Mouse (Mus musculus): ENCODE results near the gene Abhd16b. TPM values are rescaled to one million over a fixed set of nuclear protein-coding genes. Genes with fewer than 3 reads are reported as not detected.

Gene Abhd16b
- not detected for polyA plus RNA-seq (2017; shearing (Covaris generic))

GRCm38 (mm10) chr2:181493156-181493927 is at the start of gene Abhd16b:
Gene Abhd16b (plus strand): TSS chr2:181493206.

DNA sequence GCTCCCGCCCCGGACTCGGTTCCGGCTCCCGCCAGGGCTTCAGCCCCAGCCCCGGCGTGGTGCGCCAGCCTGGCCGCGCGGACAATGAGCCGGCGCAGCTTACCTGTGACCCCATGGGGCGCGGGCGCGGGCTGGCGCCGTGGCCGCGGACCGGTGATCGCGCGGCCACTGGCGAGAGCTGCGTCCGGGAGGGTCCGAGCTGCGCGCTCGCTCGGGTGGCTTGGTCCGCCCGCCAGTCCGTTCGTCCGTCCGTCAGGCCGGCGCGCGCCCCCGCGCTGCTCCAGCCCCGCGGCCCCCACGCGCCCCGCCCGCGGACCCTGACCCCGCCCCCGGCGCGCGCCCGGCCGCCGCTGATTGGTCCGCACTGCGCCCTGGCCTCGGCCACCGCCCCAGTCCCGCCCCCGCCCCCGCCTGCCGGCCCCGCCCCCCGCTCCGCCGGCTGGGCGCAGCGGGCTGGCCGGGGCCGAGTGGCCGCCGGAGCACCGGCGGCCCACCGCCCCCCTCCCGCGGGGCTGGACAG is 33.8 kb upstream of the Abhd16b start, which contains the start of gene Zbtb46:
TSS of gene Zbtb46 (minus strand) at position 274 of the 520 bp plus-strand sequence.

GRCm38 (mm10) chr2:181496831-181497547 is 4.0 kb downstream of the Abhd16b start, which contains the start of gene Tpd52l2:
Gene Tpd52l2 (plus strand): TSS chr2:181497142.

DNA sequence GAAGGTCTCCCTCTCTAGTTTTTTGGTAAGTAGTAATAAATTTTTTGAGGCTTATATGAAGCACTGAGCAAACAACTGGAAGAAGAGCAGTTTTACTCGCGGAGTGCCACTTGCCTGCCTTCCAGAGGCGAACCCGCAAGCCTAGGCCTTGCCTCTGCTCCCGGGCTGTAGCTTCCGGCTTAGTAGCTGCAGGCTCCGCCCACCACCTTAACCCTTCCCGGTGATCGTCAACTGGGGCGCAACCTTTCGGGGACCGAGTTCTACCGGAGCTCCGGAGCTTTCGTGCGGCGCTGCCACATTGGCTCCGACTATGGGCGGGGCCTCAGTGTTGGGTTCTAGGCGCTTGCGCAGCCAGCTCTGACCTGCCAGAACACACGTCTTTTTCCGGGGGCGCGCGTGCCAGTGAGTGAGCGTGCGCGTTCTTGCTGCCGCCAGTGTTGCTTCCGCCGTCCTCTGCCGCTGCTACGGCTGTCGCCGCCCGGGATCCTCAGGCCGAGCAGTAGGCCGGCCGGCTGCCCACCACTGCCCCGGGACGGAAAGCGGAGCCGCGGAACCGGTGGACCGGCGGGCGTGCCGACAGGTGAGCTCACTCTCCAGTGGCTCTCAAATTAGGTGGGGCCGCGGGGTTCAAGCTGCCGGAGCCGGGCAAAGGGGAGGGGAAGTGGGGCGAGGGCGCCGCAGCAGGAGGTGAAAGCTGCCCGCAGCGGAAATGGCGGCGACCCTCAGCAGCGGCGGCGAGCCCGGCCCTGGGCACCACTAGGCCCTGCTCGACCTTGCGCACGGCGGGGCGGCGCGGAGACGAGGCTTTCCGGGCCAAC is 27.3 kb downstream of the Abhd16b start, which contains the start of gene Dnajc5:
TSS of gene Dnajc5 (plus strand) at position 368 of the 818 bp plus-strand sequence.

Other genes starting within 250 kb of the Abhd16b start
- 10.9 TPM for gene Gmeb2, start 205.2 kb upstream of the Abhd16b start, polyA plus RNA-seq (2017; shearing (Covaris generic))
- gene Stmn3, start 178.7 kb upstream of the Abhd16b start, polyA plus RNA-seq (2017; shearing (Covaris generic)): not detected
- gene Rtel1, start 173.5 kb upstream of the Abhd16b start, polyA plus RNA-seq (2017; shearing (Covaris generic)): 78.0 TPM
- 114 TPM for gene Zgpat, start 128.3 kb upstream of the Abhd16b start, polyA plus RNA-seq (2017; shearing (Covaris generic))
- 169 TPM for gene Arfrp1, start 127.8 kb upstream of the Abhd16b start, polyA plus RNA-seq (2017; shearing (Covaris generic))
- gene Lime1, start 113.1 kb upstream of the Abhd16b start, polyA plus RNA-seq (2017; shearing (Covaris generic)): 343 TPM
- 1.9 TPM for gene Zbtb46, start 33.8 kb upstream of the Abhd16b start, polyA plus RNA-seq (2017; shearing (Covaris generic))
- gene Tpd52l2, start 3.9 kb downstream of the Abhd16b start, polyA plus RNA-seq (2017; shearing (Covaris generic)): 93.7 TPM
- 122 TPM for gene Dnajc5, start 27.3 kb downstream of the Abhd16b start, polyA plus RNA-seq (2017; shearing (Covaris generic))
- gene Uckl1, start 91.7 kb downstream of the Abhd16b start, polyA plus RNA-seq (2017; shearing (Covaris generic)): 242 TPM
- gene Prpf6, start 98.7 kb downstream of the Abhd16b start, polyA plus RNA-seq (2017; shearing (Covaris generic)): 120 TPM
- gene Zfp512b, start 99.6 kb downstream of the Abhd16b start, polyA plus RNA-seq (2017; shearing (Covaris generic)): 17.0 TPM
- gene Samd10, start 106.0 kb downstream of the Abhd16b start, polyA plus RNA-seq (2017; shearing (Covaris generic)): 11.0 TPM
- gene Gm29797, start 163.8 kb downstream of the Abhd16b start, polyA plus RNA-seq (2017; shearing (Covaris generic)): not detected
- not detected for gene Sox18, start 178.4 kb downstream of the Abhd16b start, polyA plus RNA-seq (2017; shearing (Covaris generic))
- gene Tcea2, start 187.1 kb downstream of the Abhd16b start, polyA plus RNA-seq (2017; shearing (Covaris generic)): 26.7 TPM
- 241 TPM for gene Rgs19, start 200.8 kb downstream of the Abhd16b start, polyA plus RNA-seq (2017; shearing (Covaris generic))
- not detected for gene Lkaaear1, start 205.2 kb downstream of the Abhd16b start, polyA plus RNA-seq (2017; shearing (Covaris generic))
- gene Oprl1, start 221.8 kb downstream of the Abhd16b start, polyA plus RNA-seq (2017; shearing (Covaris generic)): 0.16 TPM

Data from inflammation-experienced regulatory T-cells, adult 16 weeks (primary cell).